Mouse (Mus musculus) kidney, embryonic 14.5 days (tissue): ENCODE results near the gene 1810043G02Rik. TPM values are rescaled to one million over a fixed set of nuclear protein-coding genes. Genes with fewer than 3 reads are reported as not detected.
A peak's percentile ranks its signal among the peaks of the same experiment; 100 is the strongest.

Experiments used
- ATAC-seq: fragments of 200-750 bp; cut with Nextera tagmentation; 2 replicates; pipeline ENCODE4 v1.8.0; 2017; ENCODE audit warnings: moderate number of reproducible peaks, mild to moderate bottlenecking, moderate TSS enrichment, moderate library complexity; ENCODE audit not compliant: low FRiP score, low TSS enrichment
- H3K27ac ChIP-seq: fragments of 300-500 bp; sonication (generic); 2 replicates; pipeline ENCODE4 v1.5.1; 2014; ENCODE audit warnings: low read depth, mild to moderate bottlenecking, low read length, moderate library complexity, mixed read lengths
- H3K27me3 ChIP-seq: fragments of 300-500 bp; sonication (generic); 2 replicates; pipeline ENCODE4 v1.6.1; 2014; ENCODE audit warnings: mild to moderate bottlenecking, low read length; ENCODE audit not compliant: control insufficient read depth, insufficient read depth
- H3K36me3 ChIP-seq: fragments of 300-500 bp; sonication (generic); 2 replicates; pipeline ENCODE4 v1.6.1; 2014; ENCODE audit warnings: low read length, mixed read lengths; ENCODE audit not compliant: control insufficient read depth, insufficient read depth
- H3K4me1 ChIP-seq: fragments of 300-500 bp; sonication (generic); 2 replicates; pipeline ENCODE4 v1.6.1; 2014; ENCODE audit warnings: low read length, mixed read lengths; ENCODE audit not compliant: control insufficient read depth, insufficient read depth
- H3K4me2 ChIP-seq: fragments of 300-500 bp; sonication (generic); replicated peaks from 2 replicates; pipeline ENCODE4 v1.6.1; 2014; ENCODE audit warnings: low read depth, mild to moderate bottlenecking, low read length
- H3K4me3 ChIP-seq: fragments of 300-500 bp; sonication (generic); 2 replicates; pipeline ENCODE4 v1.5.1; 2014; ENCODE audit warnings: mild to moderate bottlenecking, low read length
- H3K9ac ChIP-seq: fragments of 300-500 bp; sonication (generic); 2 replicates; pipeline ENCODE4 v1.6.1; 2014; ENCODE audit warnings: low read depth, mild to moderate bottlenecking, low read length, moderate library complexity
- H3K9me3 ChIP-seq: fragments of 300-500 bp; sonication (generic); 2 replicates; pipeline ENCODE4 v1.6.1; 2016; ENCODE audit warnings: low read length; ENCODE audit not compliant: control insufficient read depth
- WGBS: fragments of 180-500 bp; shearing (Covaris S2); extraction: QIAGEN DNeasy Blood & Tissue Kit; methylation state at CpG from one replicate; pipeline ENCODE4 v1.1.7; 2014; 5-methylcytosine and 5-hydroxymethylcytosine counted together
- polyA plus RNA-seq: library from polyadenylated mRNA; unstranded; fragments of >200 nt; fragmentation: Nextera tagmentation; extraction: Ambion mirVana; gene quantifications from 2 replicates; pipeline ENCODE4 v1.2.1, GENCODE M21; 2014

1810043G02Rik gene
- polyA plus RNA-seq, 1 experiment from 2014 or later, result 35.8 TPM

DNA sequence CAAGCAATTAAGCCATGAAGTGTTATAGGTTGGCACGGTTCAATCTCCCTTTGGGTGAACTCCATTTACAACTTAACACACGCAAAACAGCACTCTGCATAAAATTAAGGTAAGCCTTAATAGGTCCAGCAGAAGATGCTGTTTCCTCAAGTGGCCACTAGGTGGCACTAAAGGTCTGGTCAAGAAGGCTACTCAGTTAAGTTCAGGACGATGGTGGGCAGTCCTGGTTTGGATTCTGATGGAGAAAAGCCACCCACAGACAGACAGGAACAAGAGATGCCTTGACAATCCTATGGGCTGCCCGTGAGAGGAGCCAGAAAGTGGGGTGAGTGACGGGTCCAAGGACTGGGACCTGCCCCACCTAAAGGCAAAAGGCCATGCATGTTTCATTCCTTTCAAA lies 49.8 kb downstream of the 1810043G02Rik start:
- Histone ChIP-seq H3K9ac (no peak overlapping the region), H3K27me3 (no peaks in the 10 kb centered on the region), H3K4me1 (no peaks in the 10 kb centered on the region), H3K4me3 (no peak overlapping the region), H3K27ac (no peak overlapping the region), H3K9me3 (no peaks in the 10 kb centered on the region), H3K4me2 (no peak overlapping the region), H3K36me3 (no peaks in the 10 kb centered on the region)
- WGBS, result 3% methylated on average over 5 of the region's 5 CpGs
- ATAC-seq, result peak; percentile 77

DNA sequence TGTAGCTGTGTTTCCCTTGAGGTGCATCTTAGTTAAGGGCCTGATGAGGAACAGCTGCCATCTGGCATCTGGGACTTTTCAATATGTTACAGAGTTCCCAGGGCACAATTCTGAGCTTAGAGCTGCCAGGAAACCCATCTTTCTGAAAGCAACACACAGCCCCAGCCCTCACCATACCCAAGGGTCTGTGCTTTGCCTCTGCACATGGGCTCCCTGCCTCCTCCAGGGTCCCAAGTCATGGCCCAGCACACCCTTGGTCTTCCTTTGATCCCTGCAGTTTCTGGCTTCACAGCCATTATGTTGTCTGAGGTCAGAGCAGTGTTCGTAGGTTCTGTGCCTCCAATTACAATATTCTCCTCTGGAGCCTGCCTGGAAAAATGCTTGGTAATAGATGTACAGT lies 50.8 kb downstream of the 1810043G02Rik start:
- no peak overlapping the region for H3K4me3 ChIP-seq
- H3K9ac ChIP-seq, result no peak overlapping the region
- H3K9me3 ChIP-seq, result no peaks in the 10 kb centered on the region
- H3K4me1 ChIP-seq, result no peaks in the 10 kb centered on the region
- H3K27me3 ChIP-seq, result no peaks in the 10 kb centered on the region
- no peak overlapping the region for H3K4me2 ChIP-seq
- WGBS, result 80% methylated on average over 1 of the region's 1 CpGs
- H3K27ac ChIP-seq, result no peak overlapping the region
- H3K36me3 ChIP-seq, result no peaks in the 10 kb centered on the region
- no peak for ATAC-seq

DNA sequence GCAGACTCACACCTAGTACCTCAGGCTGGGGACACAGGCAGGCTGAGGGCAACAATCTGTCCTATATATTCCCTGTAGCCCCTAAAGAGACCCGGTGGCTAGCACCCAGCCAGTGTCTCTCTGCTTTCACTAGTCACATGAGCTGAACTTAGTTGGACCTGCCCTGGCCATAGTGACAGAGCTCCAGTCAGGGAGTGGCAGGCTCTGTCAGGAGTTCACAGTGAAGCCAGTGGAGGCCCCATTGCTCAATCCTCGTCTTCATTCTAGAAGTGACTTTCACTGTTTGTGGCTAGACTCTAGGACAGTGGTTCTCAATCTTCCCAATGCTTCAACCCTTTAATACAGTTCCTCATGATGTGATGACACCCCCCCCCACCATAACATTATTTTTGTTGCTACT lies 53.7 kb downstream of the 1810043G02Rik start:
- Histone ChIP-seq H3K4me3 (no peak overlapping the region), H3K9ac (no peak overlapping the region), H3K27me3 (no peaks in the 10 kb centered on the region), H3K4me2 (no peak overlapping the region), H3K27ac (no peak overlapping the region), H3K36me3 (no peaks in the 10 kb centered on the region), H3K4me1 (no peaks in the 10 kb centered on the region), H3K9me3 (no peaks in the 10 kb centered on the region)
- 94% methylated on average over 2 of the region's 2 CpGs for WGBS
- no peak for ATAC-seq

Other genes starting within 250 kb of the 1810043G02Rik start
- gene Gm18596, start 235.9 kb upstream of the 1810043G02Rik start, polyA plus RNA-seq, result not detected in 2 replicates
- not detected in 2 replicates for gene Gm9736, start 227.2 kb upstream of the 1810043G02Rik start, polyA plus RNA-seq
- gene Gm3233, start 218.8 kb upstream of the 1810043G02Rik start, polyA plus RNA-seq, result not detected in 2 replicates
- not detected in 2 replicates for gene Gm3238, start 207.2 kb upstream of the 1810043G02Rik start, polyA plus RNA-seq
- gene Gm7138, start 201.6 kb upstream of the 1810043G02Rik start, polyA plus RNA-seq, result not detected in 2 replicates
- not detected in 2 replicates for gene Gm3250, start 196.0 kb upstream of the 1810043G02Rik start, polyA plus RNA-seq
- gene Gm7137, start 190.3 kb upstream of the 1810043G02Rik start, polyA plus RNA-seq, result not detected in 2 replicates
- not detected in 2 replicates for gene Gm9639, start 183.4 kb upstream of the 1810043G02Rik start, polyA plus RNA-seq
- gene Gm19668, start 179.4 kb upstream of the 1810043G02Rik start, polyA plus RNA-seq, result not detected in 2 replicates
- not detected in 2 replicates for gene Gm9507, start 166.7 kb upstream of the 1810043G02Rik start, polyA plus RNA-seq
- gene Gm2696, start 163.8 kb upstream of the 1810043G02Rik start, polyA plus RNA-seq, result not detected in 2 replicates
- gene Krtap10-4, start 151.4 kb upstream of the 1810043G02Rik start, polyA plus RNA-seq, result not detected in 2 replicates
- not detected in 2 replicates for gene Krtap10-10, start 142.6 kb upstream of the 1810043G02Rik start, polyA plus RNA-seq
- not detected in 2 replicates for gene Gm36176, start 131.7 kb upstream of the 1810043G02Rik start, polyA plus RNA-seq
- gene Gm10318, start 125.7 kb upstream of the 1810043G02Rik start, polyA plus RNA-seq, result not detected in 2 replicates
- not detected in 2 replicates for gene Gm3285, start 116.5 kb upstream of the 1810043G02Rik start, polyA plus RNA-seq
- 2.2 and 3.3 TPM in 2 replicates for gene Lrrc3, start 76.0 kb upstream of the 1810043G02Rik start, polyA plus RNA-seq
- 0.27 and 0.54 TPM in 2 replicates for gene Trpm2, start 8.0 kb upstream of the 1810043G02Rik start, polyA plus RNA-seq
- gene Pfkl, start 31.6 kb downstream of the 1810043G02Rik start, polyA plus RNA-seq, result 91.2 and 118 TPM in 2 replicates
- 0.41 and 0.66 TPM in 2 replicates for gene Dnmt3l, start 63.4 kb downstream of the 1810043G02Rik start, polyA plus RNA-seq
- gene Aire, start 65.1 kb downstream of the 1810043G02Rik start, polyA plus RNA-seq, result 1.2 and 1.5 TPM in 2 replicates
- 3.8 and 4.8 TPM in 2 replicates for gene Icosl, start 90.8 kb downstream of the 1810043G02Rik start, polyA plus RNA-seq
- gene D10Jhu81e, start 191.3 kb downstream of the 1810043G02Rik start, polyA plus RNA-seq, result 16.3 and 85.4 TPM in 2 replicates
- 10.4 and 19.9 TPM in 2 replicates for gene Pwp2, start 206.6 kb downstream of the 1810043G02Rik start, polyA plus RNA-seq